Mouse (Mus musculus): Measurements from ENCODE around the gene Gtf2e1. TPM values are rescaled to one million over a fixed set of nuclear protein-coding genes. Genes with fewer than 3 reads are reported as not detected.

Gtf2e1 gene
- polyA plus RNA-seq, 1 experiment from 2014 or later: 46.7 TPM

- H3K4me2 ChIP-seq (replicated peaks): no peak overlapping the region
- no peak overlapping the region for H3K27ac ChIP-seq (replicated peaks)
- no peak overlapping the region for H3K4me3 ChIP-seq
- no peaks in the 10 kb centered on the region for H3K27me3 ChIP-seq
- 88% methylated on average over 6 of the region's 6 CpGs for WGBS
- no peaks in the 10 kb centered on the region for H3K36me3 ChIP-seq
- no peak overlapping the region for H3K9ac ChIP-seq (replicated peaks)
- no peaks in the 10 kb centered on the region for H3K9me3 ChIP-seq
- ATAC-seq (ENCODE audit: low FRiP score, low read depth): no peak
- H3K4me1 ChIP-seq: no peaks in the 10 kb centered on the region
Measured at GRCm38 (mm10) chr16:37463981-37464380, 75.6 kb downstream of the Gtf2e1 start.

DNA sequence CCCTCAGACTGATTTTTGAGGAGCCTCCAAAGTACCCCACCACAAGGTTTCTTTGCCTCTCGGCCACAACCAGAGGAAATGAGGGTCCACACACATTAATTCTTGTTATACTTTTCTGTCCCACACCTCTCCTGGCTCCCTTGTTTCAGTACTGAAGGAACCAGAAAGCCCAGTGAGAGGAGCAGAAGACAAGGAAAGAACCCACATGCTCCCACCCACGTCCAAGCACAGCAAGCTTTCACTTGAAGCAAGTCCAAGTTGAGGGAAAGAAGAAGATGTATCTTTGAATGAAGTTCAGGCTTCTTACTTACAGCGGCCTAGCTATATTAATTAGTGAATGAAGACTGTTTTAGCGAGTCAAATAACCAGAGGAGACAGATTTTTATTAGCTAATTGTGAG lies 76.7 kb downstream of the Gtf2e1 start:
- H3K9me3 ChIP-seq: no peaks in the 10 kb centered on the region
- no peaks in the 10 kb centered on the region for H3K36me3 ChIP-seq
- 80% methylated on average over 4 of the region's 4 CpGs for WGBS
- H3K27ac ChIP-seq (replicated peaks): no peak overlapping the region
- no peak overlapping the region for H3K4me3 ChIP-seq
- no peaks in the 10 kb centered on the region for H3K27me3 ChIP-seq
- no peaks in the 10 kb centered on the region for H3K4me1 ChIP-seq
- H3K4me2 ChIP-seq (replicated peaks): no peak overlapping the region
- no peak for ATAC-seq (ENCODE audit: low FRiP score, low read depth)
- no peak overlapping the region for H3K9ac ChIP-seq (replicated peaks)

- Histone ChIP-seq H3K27me3 (no peaks in the 10 kb centered on the region), H3K4me1 (no peaks in the 10 kb centered on the region), H3K9ac (replicated peaks) (no peak overlapping the region), H3K27ac (replicated peaks) (no peak overlapping the region), H3K4me3 (no peak overlapping the region), H3K36me3 (no peaks in the 10 kb centered on the region), H3K4me2 (replicated peaks) (no peak overlapping the region), H3K9me3 (no peaks in the 10 kb centered on the region)
- 96% methylated on average over 4 of the region's 4 CpGs for WGBS
- ATAC-seq (ENCODE audit: low FRiP score, low read depth): no peak
Measured at GRCm38 (mm10) chr16:37461601-37462000, 78.0 kb downstream of the Gtf2e1 start.

Other genes with a start within 250 kb of the Gtf2e1 start
- 5.9 and 8.8 TPM in 2 replicates for gene Stxbp5l, start 154.8 kb downstream of the Gtf2e1 start, polyA plus RNA-seq (2016; fragmentation: Nextera tagmentation; extraction: Ambion mirVana)
- gene Rabl3, start 96 bp upstream of the Gtf2e1 start, polyA plus RNA-seq (2016; fragmentation: Nextera tagmentation; extraction: Ambion mirVana): 35.5 and 36.2 TPM in 2 replicates
- gene Hgd, start 40.4 kb upstream of the Gtf2e1 start, polyA plus RNA-seq (2016; fragmentation: Nextera tagmentation; extraction: Ambion mirVana): 0.21 TPM in 1 of 2 replicates, not detected in the other
- gene Ndufb4, start 114.7 kb upstream of the Gtf2e1 start, polyA plus RNA-seq (2016; fragmentation: Nextera tagmentation; extraction: Ambion mirVana): 64.0 and 65.8 TPM in 2 replicates
- gene Fstl1, start 237.1 kb upstream of the Gtf2e1 start, polyA plus RNA-seq (2016; fragmentation: Nextera tagmentation; extraction: Ambion mirVana): 169 and 215 TPM in 2 replicates

Measured in midbrain, embryonic 12.5 days (tissue).